Mouse (Mus musculus) embryonic facial prominence, embryonic 14.5 days (tissue): ENCODE measurements around the gene Zc2hc1b. TPM values are rescaled to one million over a fixed set of nuclear protein-coding genes. Genes with fewer than 3 reads are reported as not detected.
"Not testable (repeated sequence)": the region's sequence is repeated elsewhere in the genome, so short reads cannot be mapped to it uniquely, and the experiment has no call there.

ENCODE experiments used
- ATAC-seq: fragments of 200-750 bp; cut with Nextera tagmentation; 2 replicates; pipeline ENCODE4 v1.8.0; 2017; ENCODE audit warnings: low read depth, moderate number of reproducible peaks, moderate TSS enrichment
- DNase-seq: peaks from one replicate; pipeline ENCODE4 v3.0.0-alpha.2; 2015; ENCODE audit warnings: low spot score
- H3K27ac ChIP-seq: fragments of 300-500 bp; sonication (generic); replicated peaks from 2 replicates; pipeline ENCODE4 v1.5.1; 2014; ENCODE audit warnings: low read depth, mild to moderate bottlenecking, low read length, moderate library complexity
- H3K27me3 ChIP-seq: fragments of 300-500 bp; sonication (generic); replicated peaks from 2 replicates; pipeline ENCODE4 v1.6.1; 2014; ENCODE audit warnings: low read length; ENCODE audit not compliant: control insufficient read depth, insufficient read depth
- H3K36me3 ChIP-seq: fragments of 300-500 bp; sonication (generic); 2 replicates; pipeline ENCODE4 v1.6.1; 2014; ENCODE audit warnings: low read length, mixed read lengths; ENCODE audit not compliant: control insufficient read depth, insufficient read depth
- H3K4me1 ChIP-seq: fragments of 300-500 bp; sonication (generic); 2 replicates; pipeline ENCODE4 v1.6.1; 2014; ENCODE audit warnings: antibody characterized with exemption, low read length; ENCODE audit not compliant: control insufficient read depth, insufficient read depth
- H3K4me2 ChIP-seq: fragments of 300-500 bp; sonication (generic); 2 replicates; pipeline ENCODE4 v1.6.1; 2014; ENCODE audit warnings: low read depth, mild to moderate bottlenecking, low read length, moderate library complexity, mixed read lengths
- H3K4me3 ChIP-seq: fragments of 300-500 bp; sonication (generic); 2 replicates; pipeline ENCODE4 v1.5.1; 2014; ENCODE audit warnings: low read depth, mild to moderate bottlenecking, low read length
- H3K9ac ChIP-seq: fragments of 300-500 bp; sonication (generic); 2 replicates; pipeline ENCODE4 v1.6.1; 2014; ENCODE audit warnings: low read depth, mild to moderate bottlenecking, low read length, moderate library complexity, mixed read lengths
- H3K9me3 ChIP-seq: fragments of 300-500 bp; sonication (generic); 2 replicates; pipeline ENCODE4 v1.6.1; 2016; ENCODE audit warnings: low read length; ENCODE audit not compliant: control insufficient read depth
- WGBS: fragments of 180-500 bp; shearing (Covaris S2); extraction: QIAGEN DNeasy Blood & Tissue Kit; methylation state at CpG from one replicate; pipeline ENCODE4 v1.1.7; 2014; 5-methylcytosine and 5-hydroxymethylcytosine counted together
- polyA plus RNA-seq: library from polyadenylated mRNA; unstranded; fragments of >200 nt; fragmentation: Nextera tagmentation; extraction: Ambion mirVana; gene quantifications from 2 replicates; pipeline ENCODE4 v1.2.1, GENCODE M21; 2014

Zc2hc1b gene
- polyA plus RNA-seq, 1 experiment from 2014 or later: not detected

GRCm38 (mm10) chr10:13209506-13209905, 31.7 kb upstream of the Zc2hc1b start:
- 57% methylated on average over 3 of the region's 3 CpGs for WGBS
- Histone ChIP-seq H3K36me3 (no peaks in the 10 kb centered on the region; the same call in 1 of the 2 replicates), H3K27me3 (no peaks in the 10 kb centered on the region), H3K9me3 (no peaks in the 10 kb centered on the region), H3K9ac (no peak overlapping the region), H3K4me3 (no peak overlapping the region), H3K27ac (peak overlapping the region; percentile 6; the same call in 1 of the 2 replicates), H3K4me2 (no peak overlapping the region), H3K4me1 (peaks cover 4% of the 10 kb centered on the region; the same call in 1 of the 2 replicates)
- peak; percentile 49 for DNase-seq
- no peak for ATAC-seq

- Histone ChIP-seq H3K27ac (peak overlapping the region; percentile 6; the same call in 1 of the 2 replicates), H3K9ac (no peak overlapping the region), H3K4me1 (peaks cover 4% of the 10 kb centered on the region; the same call in 1 of the 2 replicates), H3K36me3 (no peaks in the 10 kb centered on the region; the same call in 1 of the 2 replicates), H3K4me3 (no peak overlapping the region), H3K27me3 (no peaks in the 10 kb centered on the region), H3K9me3 (no peaks in the 10 kb centered on the region), H3K4me2 (no peak overlapping the region)
- no peak for ATAC-seq
- DNase-seq: no peak
- WGBS: 74% methylated on average over 4 of the region's 4 CpGs
These were observed 31.2 kb upstream of the Zc2hc1b start for GRCm38 (mm10) chr10:13209061-13209460.

GRCm38 (mm10) chr10:13201741-13202293, 24.0 kb upstream of the Zc2hc1b start:
- Histone ChIP-seq H3K36me3 (no peaks in the 10 kb centered on the region), H3K9ac (no peak overlapping the region), H3K4me2 (no peak overlapping the region), H3K4me3 (no peak overlapping the region), H3K9me3 (no peaks in the 10 kb centered on the region), H3K27ac (no peak overlapping the region), H3K4me1 (no peaks in the 10 kb centered on the region), H3K27me3 (no peaks in the 10 kb centered on the region)
- ATAC-seq (no peak), DNase-seq (no peak)
- WGBS: 95% methylated on average over 6 of the region's 6 CpGs

- H3K4me2 ChIP-seq: no peak overlapping the region
- H3K36me3 ChIP-seq: no peaks in the 10 kb centered on the region
- H3K9ac ChIP-seq: no peak overlapping the region
- H3K27ac ChIP-seq: no peak overlapping the region
- no peaks in the 10 kb centered on the region for H3K9me3 ChIP-seq
- H3K4me3 ChIP-seq: no peak overlapping the region
- no peaks in the 10 kb centered on the region for H3K27me3 ChIP-seq
- no peak for ATAC-seq
- H3K4me1 ChIP-seq: no peaks in the 10 kb centered on the region
- DNase-seq: no peak
- 93% methylated on average over 3 of the region's 3 CpGs for WGBS
These were observed 23.0 kb upstream of the Zc2hc1b start for GRCm38 (mm10) chr10:13200862-13201261.

GRCm38 (mm10) chr10:13199234-13199633, 21.4 kb upstream of the Zc2hc1b start:
- no peak overlapping the region for H3K4me2 ChIP-seq
- H3K27ac ChIP-seq: no peak overlapping the region
- no peaks in the 10 kb centered on the region for H3K27me3 ChIP-seq
- no peak overlapping the region for H3K4me3 ChIP-seq
- no peak overlapping the region for H3K9ac ChIP-seq
- WGBS: 100% methylated on average over 1 of the region's 1 CpGs
- no peaks in the 10 kb centered on the region for H3K9me3 ChIP-seq
- H3K36me3 ChIP-seq: no peaks in the 10 kb centered on the region
- no peaks in the 10 kb centered on the region for H3K4me1 ChIP-seq
- no peak for DNase-seq
- no peak for ATAC-seq

- H3K9ac ChIP-seq: no peak overlapping the region
- no peak overlapping the region for H3K4me3 ChIP-seq
- no peak overlapping the region for H3K4me2 ChIP-seq
- 53% methylated on average over 8 of the region's 8 CpGs for WGBS
- no peaks in the 10 kb centered on the region for H3K9me3 ChIP-seq
- DNase-seq (peak; percentile 92), ATAC-seq (peak; percentile 63; the same call in 1 of the 2 replicates)
- no peaks in the 10 kb centered on the region for H3K36me3 ChIP-seq
- peaks cover 4% of the 10 kb centered on the region for H3K4me1 ChIP-seq
- H3K27ac ChIP-seq: peak overlapping the region; percentile 46; the same call in 1 of the 2 replicates
- H3K27me3 ChIP-seq: no peaks in the 10 kb centered on the region
These were observed 19.2 kb upstream of the Zc2hc1b start for GRCm38 (mm10) chr10:13196872-13197507.

GRCm38 (mm10) chr10:13193496-13193895, 15.7 kb upstream of the Zc2hc1b start:
- WGBS: 89% methylated on average over 7 of the region's 7 CpGs
- not testable (repeated sequence) for ATAC-seq, H3K9me3 ChIP-seq, H3K27me3 ChIP-seq, H3K9ac ChIP-seq, DNase-seq, H3K4me1 ChIP-seq, H3K27ac ChIP-seq
- H3K36me3 ChIP-seq: peaks cover 23% of the 10 kb centered on the region
- H3K4me3 ChIP-seq: peak overlapping the region; percentile 88
- H3K4me2 ChIP-seq: peak overlapping the region; percentile 71

GRCm38 (mm10) chr10:13192731-13193351, 15.0 kb upstream of the Zc2hc1b start, which contains the start of gene Ltv1:
TSS of gene Ltv1 (minus strand) at chr10:13193168.
- Histone ChIP-seq H3K4me2 (peak within 1 kb of the TSS; percentile 71), H3K27me3 (no peaks in the 10 kb centered on the region), H3K4me1 (peaks cover 6% of the 10 kb centered on the region), H3K9me3 (no peaks in the 10 kb centered on the region), H3K27ac (peak within 1 kb of the TSS; percentile 90), H3K36me3 (peaks cover 25% of the 10 kb centered on the region), H3K4me3 (peak within 1 kb of the TSS; percentile 88), H3K9ac (peak within 1 kb of the TSS; percentile 92)
- ATAC-seq (peak; percentile 98), DNase-seq (peak; percentile 98)
- 1% methylated on average over 37 of the region's 43 CpGs for WGBS
